Mouse (Mus musculus) midbrain, embryonic 13.5 days (tissue): ENCODE data around the gene Ugt2a1. TPM values are rescaled to one million over a fixed set of nuclear protein-coding genes. Genes with fewer than 3 reads are reported as not detected.
"Not testable (repeated sequence)": the region's sequence is repeated elsewhere in the genome, so short reads cannot be mapped to it uniquely, and the experiment has no call there.

Source experiments
- ATAC-seq: fragments of 200-750 bp; cut with Nextera tagmentation; 2 replicates; pipeline ENCODE4 v1.8.0; 2017; ENCODE audit warnings: mild to moderate bottlenecking, moderate TSS enrichment, moderate library complexity
- H3K27ac ChIP-seq: fragments of 300-500 bp; sonication (generic); 2 replicates; pipeline ENCODE4 v1.5.1; 2015; ENCODE audit warnings: inconsistent platforms, mild to moderate bottlenecking, moderate library complexity
- H3K27me3 ChIP-seq: fragments of 300-500 bp; sonication (generic); 2 replicates; pipeline ENCODE4 v1.6.1; 2015; ENCODE audit warnings: mild to moderate bottlenecking, inconsistent platforms
- H3K36me3 ChIP-seq: fragments of 300-500 bp; sonication (generic); 2 replicates; pipeline ENCODE4 v1.6.1; 2015; ENCODE audit warnings: mild to moderate bottlenecking, inconsistent platforms
- H3K4me1 ChIP-seq: fragments of 300-500 bp; sonication (generic); replicated peaks from 2 replicates; pipeline ENCODE4 v1.6.1; 2015; ENCODE audit warnings: inconsistent platforms
- H3K4me2 ChIP-seq: fragments of 300-500 bp; sonication (generic); replicated peaks from 2 replicates; pipeline ENCODE4 v1.6.1; 2015; ENCODE audit warnings: moderate library complexity, mild to moderate bottlenecking, inconsistent platforms
- H3K4me3 ChIP-seq: fragments of 300-500 bp; sonication (generic); replicated peaks from 2 replicates; pipeline ENCODE4 v1.5.1; 2015; ENCODE audit warnings: mild to moderate bottlenecking, inconsistent platforms
- H3K9ac ChIP-seq: fragments of 300-500 bp; sonication (generic); replicated peaks from 2 replicates; pipeline ENCODE4 v1.6.1; 2015; ENCODE audit warnings: mild to moderate bottlenecking, inconsistent platforms
- H3K9me3 ChIP-seq: fragments of 300-500 bp; sonication (generic); 2 replicates; pipeline ENCODE4 v1.6.1; 2016; ENCODE audit warnings: mild to moderate bottlenecking, inconsistent platforms
- WGBS: fragments of 180-500 bp; shearing (Covaris S2); methylation state at CpG from one replicate; pipeline ENCODE4 v1.1.7; 2015; 5-methylcytosine and 5-hydroxymethylcytosine counted together
- polyA plus RNA-seq: library from polyadenylated mRNA; unstranded; fragments of >200 nt; fragmentation: Nextera tagmentation; extraction: Ambion mirVana; gene quantifications from 2 replicates; pipeline ENCODE4 v1.2.1, GENCODE M21; 2015

Gene Ugt2a1
- not detected in 2 replicates for polyA plus RNA-seq

- Histone ChIP-seq H3K9ac (no peak within 1 kb of the TSS), H3K4me2 (no peak within 1 kb of the TSS), H3K4me3 (no peak within 1 kb of the TSS), H3K4me1 (no peaks in the 10 kb centered on the region), H3K27ac (no peak within 1 kb of the TSS), H3K27me3 (no peaks in the 10 kb centered on the region), H3K9me3 (no peaks in the 10 kb centered on the region), H3K36me3 (no peaks in the 10 kb centered on the region)
- WGBS: 90% methylated on average over 1 of the region's 1 CpGs
- ATAC-seq: no peak
These were observed at the start of gene Ugt2a1 for GRCm38 (mm10) chr5:87490771-87491170. Ugt2a1 (minus strand) TSS chr5:87490871.

- Histone ChIP-seq H3K4me3 (no peak within 1 kb of the TSS), H3K27ac (no peak within 1 kb of the TSS), H3K9me3 (no peaks in the 10 kb centered on the region), H3K4me1 (no peaks in the 10 kb centered on the region), H3K36me3 (no peaks in the 10 kb centered on the region), H3K4me2 (no peak within 1 kb of the TSS), H3K9ac (no peak within 1 kb of the TSS), H3K27me3 (no peaks in the 10 kb centered on the region)
- no peak for ATAC-seq
- 89% methylated on average over 2 of the region's 2 CpGs for WGBS
These were observed 47.4 kb upstream of the Ugt2a1 start, which contains the start of gene Sult1b1 for GRCm38 (mm10) chr5:87538111-87538510. Sult1b1 (minus strand) TSS chr5:87538195.

DNA sequence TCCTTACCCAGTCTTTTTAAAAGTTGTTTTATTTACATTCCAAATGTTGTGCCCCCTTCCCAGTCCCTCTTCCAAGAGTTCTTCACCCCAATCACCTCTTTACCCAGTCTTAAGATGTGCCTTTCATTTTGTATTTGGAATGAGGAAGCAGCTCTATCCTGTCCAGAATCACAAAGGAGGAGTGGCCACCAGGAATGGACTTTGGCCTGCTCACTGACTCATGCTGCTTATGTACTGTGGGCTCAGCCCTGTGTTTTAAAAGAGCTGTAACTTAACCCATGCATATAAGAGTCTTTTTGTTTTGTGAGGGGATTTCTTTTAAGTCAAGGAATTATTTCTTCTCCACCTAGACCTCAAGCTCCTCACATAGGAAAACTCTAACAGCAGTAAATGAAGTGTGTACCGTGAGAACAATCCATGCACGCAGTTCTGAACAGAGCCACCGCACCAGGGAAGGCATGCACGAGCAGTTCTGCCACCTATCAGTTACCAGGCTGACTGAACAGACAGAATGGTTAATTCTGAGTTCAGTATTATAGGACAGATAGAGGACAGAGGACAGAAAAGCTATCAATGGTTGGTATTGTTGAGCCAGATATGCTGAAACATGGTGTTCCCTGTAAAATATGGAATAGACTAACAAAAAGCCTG lies 45.4 kb upstream of the Ugt2a1 start:
- H3K27ac ChIP-seq: no peak overlapping the region
- WGBS: 39% methylated on average over 4 of the region's 4 CpGs
- H3K4me2 ChIP-seq: no peak overlapping the region
- H3K4me1 ChIP-seq: no peaks in the 10 kb centered on the region
- H3K36me3 ChIP-seq: no peaks in the 10 kb centered on the region
- H3K4me3 ChIP-seq: no peak overlapping the region
- H3K27me3 ChIP-seq: no peaks in the 10 kb centered on the region
- H3K9ac ChIP-seq: no peak overlapping the region
- no peaks in the 10 kb centered on the region for H3K9me3 ChIP-seq
- no peak for ATAC-seq

GRCm38 (mm10) chr5:87532288-87532687 lies 41.6 kb upstream of the Ugt2a1 start:
- H3K4me1 ChIP-seq: no peaks in the 10 kb centered on the region
- H3K27ac ChIP-seq: no peak overlapping the region
- H3K9ac ChIP-seq: no peak overlapping the region
- no peak overlapping the region for H3K4me3 ChIP-seq
- no peaks in the 10 kb centered on the region for H3K9me3 ChIP-seq
- H3K36me3 ChIP-seq: no peaks in the 10 kb centered on the region
- 71% methylated on average over 2 of the region's 2 CpGs for WGBS
- H3K4me2 ChIP-seq: no peak overlapping the region
- no peak for ATAC-seq
- no peaks in the 10 kb centered on the region for H3K27me3 ChIP-seq

DNA sequence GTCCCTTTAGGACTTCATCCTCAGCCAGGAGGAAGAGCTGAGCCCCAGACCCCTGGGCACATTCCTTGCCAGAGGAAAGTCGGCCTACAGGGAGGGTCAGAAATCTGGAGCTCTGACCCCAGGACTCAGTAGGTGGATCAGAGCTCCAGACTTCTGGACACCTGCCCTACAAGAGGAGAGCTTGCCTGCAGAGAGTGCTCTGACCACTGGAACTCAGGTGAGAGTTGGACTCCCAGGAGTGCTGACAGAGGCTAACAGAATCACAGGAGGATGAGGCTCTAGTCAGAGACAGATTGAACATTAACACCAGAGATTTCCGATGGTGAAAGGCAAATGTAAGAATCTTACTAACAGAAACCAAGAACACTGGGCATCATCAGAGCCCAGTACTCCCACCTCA lies 32.9 kb upstream of the Ugt2a1 start:
- H3K4me3 ChIP-seq, H3K9ac ChIP-seq, H3K4me1 ChIP-seq, H3K4me2 ChIP-seq, H3K9me3 ChIP-seq, H3K36me3 ChIP-seq, H3K27me3 ChIP-seq, H3K27ac ChIP-seq, ATAC-seq: not testable (repeated sequence)
- 87% methylated on average over 2 of the region's 2 CpGs for WGBS

DNA sequence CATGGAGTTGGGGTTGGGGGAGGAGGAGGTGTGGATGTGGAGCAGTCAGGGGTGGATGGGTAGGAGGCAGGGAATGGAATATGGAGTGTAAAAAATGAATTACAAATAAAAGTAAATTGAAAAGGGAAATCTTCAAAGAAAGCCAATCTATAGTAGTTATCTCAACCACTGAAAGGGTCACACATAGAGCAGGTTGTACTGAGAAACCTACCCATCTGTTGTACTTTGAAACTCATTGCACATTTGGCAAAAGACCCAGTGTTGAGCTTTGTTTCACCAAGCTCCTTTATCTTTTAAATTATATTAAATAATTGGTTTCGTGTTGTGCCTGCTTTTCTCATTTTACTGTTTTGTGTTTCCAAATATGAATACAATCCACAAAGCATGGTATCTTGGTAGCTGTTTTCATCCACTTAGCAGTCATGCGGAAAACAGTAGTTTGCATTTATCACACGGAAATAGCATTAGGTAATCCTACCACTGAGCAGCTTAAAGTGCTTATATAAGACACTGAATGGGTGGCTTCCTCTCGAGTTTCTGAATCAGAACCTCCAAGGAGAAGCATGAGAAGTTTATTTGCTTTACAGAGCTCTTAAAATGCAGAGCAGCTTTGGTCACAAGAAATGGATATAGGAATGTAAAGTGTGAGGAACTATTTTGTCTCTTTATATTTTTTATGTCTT lies 15.2 kb upstream of the Ugt2a1 start:
- Histone ChIP-seq H3K4me1 (no peaks in the 10 kb centered on the region), H3K9ac (no peak overlapping the region), H3K36me3 (no peaks in the 10 kb centered on the region), H3K27me3 (no peaks in the 10 kb centered on the region), H3K4me3 (no peak overlapping the region), H3K27ac (no peak overlapping the region), H3K4me2 (no peak overlapping the region), H3K9me3 (no peaks in the 10 kb centered on the region)
- no peak for ATAC-seq
- WGBS: 54% methylated on average over 4 of the region's 4 CpGs

DNA sequence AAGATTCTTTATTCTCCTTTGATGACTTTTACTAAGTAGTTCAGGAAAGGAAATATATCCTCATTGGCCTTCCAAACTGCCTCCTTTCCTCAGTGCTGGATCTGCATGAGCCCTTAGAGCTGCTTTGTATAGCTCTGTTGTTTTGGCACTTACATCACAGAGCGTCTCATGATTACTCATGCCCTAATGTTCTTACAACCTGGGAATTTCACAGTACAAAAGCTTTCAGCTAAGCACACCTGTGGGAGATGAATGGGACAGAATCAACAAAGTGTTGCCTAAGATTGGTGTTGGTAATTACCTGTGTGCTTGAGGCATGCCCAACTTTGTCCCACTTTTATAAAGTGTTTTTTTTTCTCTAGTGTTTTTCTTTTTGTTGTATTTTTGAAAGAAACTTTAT lies 12.0 kb upstream of the Ugt2a1 start:
- no peaks in the 10 kb centered on the region for H3K36me3 ChIP-seq
- no peak overlapping the region for H3K9ac ChIP-seq
- no peaks in the 10 kb centered on the region for H3K27me3 ChIP-seq
- no peaks in the 10 kb centered on the region for H3K9me3 ChIP-seq
- 69% methylated on average over 1 of the region's 1 CpGs for whole genome bisulfite sequencing
- H3K27ac ChIP-seq: no peak overlapping the region
- H3K4me2 ChIP-seq: no peak overlapping the region
- no peak overlapping the region for H3K4me3 ChIP-seq
- no peak for ATAC-seq
- no peaks in the 10 kb centered on the region for H3K4me1 ChIP-seq

- Histone ChIP-seq H3K36me3 (no peaks in the 10 kb centered on the region), H3K27ac (no peak overlapping the region), H3K4me1 (no peaks in the 10 kb centered on the region), H3K27me3 (no peaks in the 10 kb centered on the region), H3K4me2 (no peak overlapping the region), H3K4me3 (no peak overlapping the region), H3K9ac (no peak overlapping the region), H3K9me3 (no peaks in the 10 kb centered on the region)
- ATAC-seq: no peak
These were observed 8.7 kb upstream of the Ugt2a1 start for GRCm38 (mm10) chr5:87499341-87499740.

DNA sequence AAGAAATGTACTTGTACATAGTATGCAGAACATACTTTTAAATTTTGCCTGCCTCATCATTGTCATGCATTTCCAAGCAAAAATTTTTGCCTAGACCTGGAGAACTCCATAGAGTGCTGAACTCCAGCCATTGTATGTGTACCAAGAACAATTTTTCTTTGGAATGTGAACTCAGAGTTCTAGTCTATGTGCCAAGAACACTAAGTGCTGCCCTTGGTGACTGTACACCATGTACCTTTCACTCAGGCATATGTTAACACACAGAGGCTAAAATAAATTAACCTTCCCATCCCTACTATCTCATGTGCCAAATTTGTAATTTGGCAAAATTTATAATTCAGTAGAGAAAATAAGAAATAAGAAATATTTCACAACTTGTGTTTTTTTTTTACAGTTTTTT lies 8.3 kb upstream of the Ugt2a1 start:
- H3K27me3 ChIP-seq: no peaks in the 10 kb centered on the region
- H3K9ac ChIP-seq: no peak overlapping the region
- no peaks in the 10 kb centered on the region for H3K4me1 ChIP-seq
- no peak for ATAC-seq
- H3K9me3 ChIP-seq: no peaks in the 10 kb centered on the region
- no peak overlapping the region for H3K4me3 ChIP-seq
- no peak overlapping the region for H3K4me2 ChIP-seq
- H3K36me3 ChIP-seq: no peaks in the 10 kb centered on the region
- H3K27ac ChIP-seq: no peak overlapping the region

GRCm38 (mm10) chr5:87486706-87487105 lies 4.0 kb downstream of the Ugt2a1 start, which contains the start of gene Gm43638:
Gm43638 (minus strand) TSS chr5:87486806.
- not testable (repeated sequence) for H3K9me3 ChIP-seq, H3K36me3 ChIP-seq, H3K4me3 ChIP-seq, H3K4me2 ChIP-seq, H3K27ac ChIP-seq, H3K4me1 ChIP-seq, H3K27me3 ChIP-seq, ATAC-seq, H3K9ac ChIP-seq
- 94% methylated on average over 1 of the region's 1 CpGs for WGBS

DNA sequence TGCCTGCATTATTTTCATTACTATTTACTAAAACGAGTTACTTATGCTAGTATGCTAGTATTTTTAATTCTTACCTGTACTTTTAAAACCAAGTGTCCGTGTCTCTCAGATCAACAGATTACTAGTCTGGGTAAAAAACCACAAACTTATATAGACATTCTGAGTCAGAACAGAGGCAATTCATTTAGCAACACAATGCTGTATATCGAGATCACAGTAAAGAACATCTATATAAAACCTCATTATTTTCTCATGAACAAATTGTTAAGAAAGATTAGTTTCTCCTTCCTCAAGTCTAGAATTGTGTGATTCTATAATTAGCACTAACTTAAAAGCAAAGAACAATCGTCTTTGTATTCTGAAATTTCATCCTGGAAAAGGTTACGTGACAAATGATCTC lies 8.5 kb downstream of the Ugt2a1 start, which contains the start of gene Ugt2a2:
Ugt2a2 (minus strand) TSS at position 101 of the 400 bp plus-strand sequence.
- ATAC-seq: no peak
- Histone ChIP-seq H3K27ac (no peak within 1 kb of the TSS), H3K4me1 (no peaks in the 10 kb centered on the region), H3K27me3 (no peaks in the 10 kb centered on the region), H3K4me3 (no peak within 1 kb of the TSS), H3K9me3 (no peaks in the 10 kb centered on the region), H3K9ac (no peak within 1 kb of the TSS), H3K4me2 (no peak within 1 kb of the TSS), H3K36me3 (no peaks in the 10 kb centered on the region)
- WGBS: 89% methylated on average over 5 of the region's 5 CpGs

DNA sequence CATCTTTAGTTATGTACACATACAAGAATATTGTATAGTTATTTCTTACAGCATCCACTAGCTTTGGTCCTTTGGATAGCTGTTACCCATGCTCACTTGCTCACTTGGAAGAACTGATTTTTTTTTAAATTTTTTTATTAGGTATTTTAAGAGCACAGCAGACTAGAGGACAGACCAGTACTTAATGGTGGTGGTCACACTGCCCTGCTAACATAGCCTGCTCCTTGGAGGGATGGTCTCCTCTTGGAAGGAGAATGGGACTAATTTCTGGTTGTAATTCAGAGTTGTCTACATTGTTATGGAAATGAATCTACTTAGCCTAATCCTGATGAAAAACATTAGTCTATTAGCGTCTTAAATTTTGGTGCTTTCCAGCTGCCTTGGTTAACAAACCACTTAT lies 31.9 kb downstream of the Ugt2a1 start:
- no peaks in the 10 kb centered on the region for H3K4me1 ChIP-seq
- no peak overlapping the region for H3K27ac ChIP-seq
- no peak for ATAC-seq
- no peak overlapping the region for H3K4me2 ChIP-seq
- H3K36me3 ChIP-seq: no peaks in the 10 kb centered on the region
- H3K9me3 ChIP-seq: no peaks in the 10 kb centered on the region
- WGBS: 7% methylated on average over 1 of the region's 1 CpGs
- no peak overlapping the region for H3K4me3 ChIP-seq
- no peaks in the 10 kb centered on the region for H3K27me3 ChIP-seq
- no peak overlapping the region for H3K9ac ChIP-seq

- Histone ChIP-seq H3K27ac (no peak overlapping the region), H3K4me2 (no peak overlapping the region), H3K4me3 (no peak overlapping the region), H3K4me1 (no peaks in the 10 kb centered on the region), H3K27me3 (no peaks in the 10 kb centered on the region), H3K36me3 (no peaks in the 10 kb centered on the region), H3K9ac (no peak overlapping the region), H3K9me3 (no peaks in the 10 kb centered on the region)
- ATAC-seq: no peak
These were observed 33.0 kb downstream of the Ugt2a1 start for GRCm38 (mm10) chr5:87457701-87458100.
